Mouse (Mus musculus) small intestine, adult 2 months (tissue): ENCODE measurements around the gene Chst8.

Experiments
- CTCF ChIP-seq: fragments of 200-500 bp; IDR thresholded peaks from 2 replicates; pipeline ENCODE4 v1.5.1; 2012; ENCODE audit warnings: low read depth, mild to moderate bottlenecking, control low read depth, inconsistent platforms, low read length, moderate library complexity, mixed read lengths; ENCODE audit not compliant: insufficient replicate concordance, insufficient read length; ENCODE audit errors: extremely low read depth
- POLR2A ChIP-seq: fragments of 200-500 bp; IDR thresholded peaks from 2 replicates; pipeline ENCODE4 v1.6.1; 2012; ENCODE audit warnings: low read depth, mild to moderate bottlenecking, control low read depth, inconsistent platforms, low read length, moderate library complexity

DNA sequence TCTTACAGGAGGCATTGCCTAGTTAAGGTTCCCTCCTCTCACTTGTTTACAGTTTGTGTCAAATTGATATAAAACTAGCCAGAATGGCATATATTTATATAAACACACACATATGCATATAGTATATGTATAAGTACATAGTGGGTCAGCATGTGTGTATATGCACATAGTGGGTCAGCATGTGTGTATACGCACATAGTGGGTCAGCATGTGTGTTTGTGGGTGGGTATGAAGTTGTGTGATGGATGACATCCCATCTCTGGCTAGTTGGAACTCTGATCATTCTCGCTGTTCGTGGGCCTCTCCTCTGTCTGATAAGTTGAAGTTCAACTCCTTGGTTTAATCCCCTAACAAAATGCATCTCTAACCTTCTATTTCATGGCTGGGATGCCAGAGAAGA lies 40.9 kb upstream of the Chst8 start:
- TF ChIP-seq CTCF (no peak), POLR2A (no peak)
